Mouse (Mus musculus) intestine, postnatal 0 days (tissue): ENCODE data around the gene Paqr4. TPM values are rescaled to one million over a fixed set of nuclear protein-coding genes. Genes with fewer than 3 reads are reported as not detected.

Source experiments
- ATAC-seq: fragments of 200-750 bp; cut with Nextera tagmentation; 2 replicates; pipeline ENCODE4 v1.8.0; 2017; ENCODE audit warnings: mild to moderate bottlenecking, moderate TSS enrichment, moderate library complexity
- H3K27ac ChIP-seq: fragments of 300-500 bp; sonication (generic); 2 replicates; pipeline ENCODE4 v1.5.1; 2014; ENCODE audit warnings: mild to moderate bottlenecking, low read depth, low read length, moderate library complexity
- H3K27me3 ChIP-seq: fragments of 300-500 bp; sonication (generic); replicated peaks from 2 replicates; pipeline ENCODE4 v1.6.1; 2014; ENCODE audit warnings: low read length, mixed read lengths; ENCODE audit not compliant: control insufficient read depth, insufficient read depth
- H3K36me3 ChIP-seq: fragments of 300-500 bp; sonication (generic); 2 replicates; pipeline ENCODE4 v1.6.1; 2014; ENCODE audit warnings: mild to moderate bottlenecking, moderate library complexity; ENCODE audit not compliant: control insufficient read depth, insufficient read depth
- H3K4me1 ChIP-seq: fragments of 300-500 bp; sonication (generic); replicated peaks from 2 replicates; pipeline ENCODE4 v1.6.1; 2014; ENCODE audit warnings: antibody characterized with exemption, low read length, mixed read lengths; ENCODE audit not compliant: control insufficient read depth, insufficient read depth
- H3K4me2 ChIP-seq: fragments of 300-500 bp; sonication (generic); replicated peaks from 2 replicates; pipeline ENCODE4 v1.6.1; 2014; ENCODE audit warnings: low read depth, mild to moderate bottlenecking, moderate library complexity
- H3K4me3 ChIP-seq: fragments of 300-500 bp; sonication (generic); 2 replicates; pipeline ENCODE4 v1.5.1; 2014; ENCODE audit warnings: low read depth, low read length
- H3K9ac ChIP-seq: fragments of 300-500 bp; sonication (generic); 2 replicates; pipeline ENCODE4 v1.6.1; 2014; ENCODE audit warnings: mild to moderate bottlenecking, low read depth, low read length
- H3K9me3 ChIP-seq: fragments of 300-500 bp; sonication (generic); 2 replicates; pipeline ENCODE4 v1.6.1; 2016; ENCODE audit warnings: mixed run types; ENCODE audit not compliant: control insufficient read depth
- CTCF ChIP-seq: sonication (generic); IDR thresholded peaks from 2 replicates; pipeline ENCODE4 v1.5.1; 2016; ENCODE audit warnings: low read depth, mild to moderate bottlenecking, control low read depth, antibody characterized with exemption, moderate library complexity
- WGBS: fragments of 180-500 bp; shearing (Covaris S2); extraction: QIAGEN DNeasy Blood & Tissue Kit; methylation state at CpG from one replicate; pipeline ENCODE4 v1.1.7; 2014; 5-methylcytosine and 5-hydroxymethylcytosine counted together
- polyA plus RNA-seq: library from polyadenylated mRNA; unstranded; fragments of >200 nt; fragmentation: Nextera tagmentation; extraction: Ambion mirVana; gene quantifications from 2 replicates; pipeline ENCODE4 v1.2.1, GENCODE M21; 2015

Gene Paqr4
- polyA plus RNA-seq, 1 experiment from 2014 or later, result 15.9 TPM

DNA sequence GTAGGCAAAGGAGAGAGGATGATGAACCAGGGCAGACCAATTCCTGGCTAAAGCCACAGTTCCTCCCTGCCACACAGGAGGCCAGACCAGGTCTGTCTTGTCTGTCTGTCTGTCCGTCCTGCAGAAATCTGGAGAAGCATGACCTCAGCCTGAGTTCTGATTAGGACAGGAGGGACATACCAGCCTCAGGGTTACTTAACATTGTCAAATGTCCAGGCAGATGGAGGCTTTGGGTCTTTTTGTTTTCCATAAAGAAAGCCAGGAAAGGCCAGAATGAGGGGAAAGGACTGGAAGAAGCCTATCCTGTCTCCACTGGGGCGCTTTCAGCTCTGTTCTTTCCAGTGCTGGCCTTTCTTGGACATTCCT, 1.8 kb downstream of the Paqr4 start:
- peaks cover 25% of the 10 kb centered on the region for H3K27me3 ChIP-seq
- WGBS, result 80% methylated on average over 2 of the region's 2 CpGs
- no peaks in the 10 kb centered on the region for H3K9me3 ChIP-seq
- H3K4me2 ChIP-seq, result peak overlapping the region; percentile 96
- no peak overlapping the region for H3K27ac ChIP-seq
- H3K36me3 ChIP-seq, result peaks cover 25% of the 10 kb centered on the region
- H3K4me1 ChIP-seq, result peaks cover 4% of the 10 kb centered on the region; the same call in 1 of the 2 replicates
- no peak for TF ChIP-seq CTCF
- ATAC-seq, result no peak
- H3K4me3 ChIP-seq, result peak overlapping the region; percentile 59
- H3K9ac ChIP-seq, result no peak overlapping the region

DNA sequence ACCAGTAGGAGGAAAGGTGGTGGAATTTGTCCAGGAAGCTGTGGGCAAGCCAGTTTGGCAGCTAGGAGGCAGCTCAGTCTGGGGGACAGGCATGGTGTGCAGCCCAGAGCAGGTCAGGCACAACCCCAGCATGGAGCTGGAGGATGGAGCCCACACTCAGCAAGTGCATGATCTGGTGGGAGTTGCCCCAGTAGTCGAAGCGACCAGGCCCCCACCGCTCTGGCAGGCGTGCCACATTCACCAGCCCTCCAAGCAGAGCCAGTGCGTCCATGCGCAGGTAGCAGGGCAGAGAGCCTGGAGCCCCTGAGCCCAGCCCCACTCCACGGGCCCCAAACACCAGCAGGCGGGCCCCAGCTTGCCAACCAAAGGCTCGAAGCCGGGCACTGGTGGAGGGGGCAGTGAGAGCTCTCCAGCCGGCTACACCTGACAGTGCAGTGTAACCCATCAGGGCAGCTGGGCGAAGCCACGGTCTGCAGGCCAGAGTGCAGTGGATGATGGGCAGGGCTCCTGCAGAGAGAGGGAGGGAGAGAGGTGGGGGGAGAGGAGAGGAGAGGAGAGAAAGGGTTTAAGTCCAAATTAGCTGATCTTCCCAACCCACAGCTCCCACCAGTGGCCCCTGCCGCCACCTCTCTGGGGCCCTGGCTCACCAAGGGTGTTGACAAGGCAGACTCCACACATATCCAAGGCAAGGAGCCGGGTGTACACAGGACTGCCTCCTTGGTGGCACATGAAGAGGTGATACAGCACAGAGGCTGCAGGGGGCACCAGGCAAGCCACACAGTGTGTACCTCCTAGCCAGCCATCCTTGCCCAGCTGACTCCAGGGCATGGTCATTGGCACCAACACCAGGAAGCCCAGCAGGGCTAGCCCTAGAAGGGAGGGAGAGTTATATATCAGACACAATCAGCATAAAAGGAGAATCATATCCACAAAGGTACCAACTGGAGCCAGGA, 2.9 kb downstream of the Paqr4 start:
- H3K9me3 ChIP-seq, result no peaks in the 10 kb centered on the region
- ATAC-seq, result no peak
- H3K4me3 ChIP-seq, result no peak overlapping the region
- H3K36me3 ChIP-seq, result peaks cover 25% of the 10 kb centered on the region
- WGBS, result 78% methylated on average over 15 of the region's 15 CpGs
- H3K9ac ChIP-seq, result no peak overlapping the region
- no peak overlapping the region for H3K27ac ChIP-seq
- peaks cover 4% of the 10 kb centered on the region; the same call in 1 of the 2 replicates for H3K4me1 ChIP-seq
- no peak overlapping the region for H3K4me2 ChIP-seq
- TF ChIP-seq CTCF, result peak; percentile 58
- H3K27me3 ChIP-seq, result peaks cover 17% of the 10 kb centered on the region

DNA sequence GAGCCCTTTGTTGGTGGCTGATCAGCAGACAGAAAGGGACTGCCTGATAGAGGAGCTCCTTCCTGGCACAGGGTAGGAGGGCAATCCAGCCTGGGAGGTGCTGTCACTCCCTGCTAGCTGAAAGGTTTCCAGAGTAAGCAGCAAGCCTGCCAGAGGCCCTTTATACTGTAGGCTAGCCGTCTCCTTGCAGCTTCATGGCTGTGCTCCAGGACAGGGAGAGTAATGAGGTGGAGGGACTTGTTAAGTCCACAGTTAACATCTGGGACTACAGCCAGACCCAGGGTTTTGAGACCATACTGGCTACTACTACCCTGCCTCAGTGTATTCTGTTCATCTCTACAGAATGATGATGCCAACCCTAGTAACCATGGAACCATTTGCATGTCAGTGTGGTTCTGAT, 6.3 kb downstream of the Paqr4 start:
- ATAC-seq, result no peak
- H3K27ac ChIP-seq, result no peak overlapping the region
- TF ChIP-seq CTCF, result no peak
- 69% methylated on average over 1 of the region's 1 CpGs for WGBS
- no peak overlapping the region for H3K9ac ChIP-seq
- H3K27me3 ChIP-seq, result no peaks in the 10 kb centered on the region
- peaks cover 25% of the 10 kb centered on the region for H3K36me3 ChIP-seq
- H3K4me2 ChIP-seq, result no peak overlapping the region
- H3K4me3 ChIP-seq, result no peak overlapping the region
- H3K9me3 ChIP-seq, result no peaks in the 10 kb centered on the region
- no peaks in the 10 kb centered on the region; the same call in 1 of the 2 replicates for H3K4me1 ChIP-seq

DNA sequence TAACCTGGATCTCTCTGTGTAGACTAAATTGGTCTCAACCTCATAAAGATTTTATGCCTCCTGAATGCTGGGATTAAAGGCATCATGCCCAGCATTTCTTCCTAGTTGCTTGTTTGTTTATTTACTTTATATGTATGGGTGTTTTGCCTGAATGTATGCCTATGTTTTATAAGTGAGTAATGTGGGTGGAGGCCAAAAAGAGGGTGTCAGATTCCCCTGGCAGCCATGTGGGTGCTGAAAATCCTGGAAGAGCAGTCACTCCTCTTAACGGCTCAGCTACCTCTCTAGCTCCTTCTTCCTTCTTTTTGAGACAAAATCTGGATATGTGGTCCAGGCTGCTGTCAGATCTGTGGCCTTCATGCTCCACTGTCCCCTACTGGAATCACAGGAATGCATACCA, 10.2 kb downstream of the Paqr4 start:
- 44% methylated on average over 1 of the region's 1 CpGs for WGBS
- Histone ChIP-seq H3K27me3 (no peaks in the 10 kb centered on the region), H3K9me3 (no peaks in the 10 kb centered on the region), H3K4me2 (no peak overlapping the region), H3K27ac (no peak overlapping the region), H3K4me3 (no peak overlapping the region), H3K4me1 (no peaks in the 10 kb centered on the region), H3K36me3 (peaks cover 3% of the 10 kb centered on the region; the same call in 1 of the 2 replicates), H3K9ac (no peak overlapping the region)
- ATAC-seq, result no peak
- no peak for TF ChIP-seq CTCF

DNA sequence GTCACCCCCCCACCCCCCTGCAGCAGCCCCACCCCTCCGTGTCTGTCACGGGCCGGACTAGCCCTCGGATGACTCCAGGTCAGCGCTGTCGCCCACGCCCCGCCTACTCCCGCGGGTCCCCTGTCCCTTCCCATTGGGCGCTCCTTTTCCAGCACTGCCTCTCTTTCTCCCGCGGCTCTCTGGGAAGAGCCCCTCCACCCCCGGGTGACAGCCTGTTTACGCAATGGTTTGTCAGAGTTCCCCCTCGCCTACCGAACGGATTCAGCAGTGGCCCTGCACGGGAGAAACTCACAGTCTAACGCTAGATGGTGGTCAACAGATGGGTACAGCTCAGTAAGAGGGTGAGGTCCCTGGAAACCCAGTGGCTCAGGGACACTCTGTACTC, 13.9 kb downstream of the Paqr4 start:
- Histone ChIP-seq H3K4me1 (no peaks in the 10 kb centered on the region), H3K9ac (peak overlapping the region; percentile 73), H3K27me3 (no peaks in the 10 kb centered on the region), H3K4me3 (peak overlapping the region; percentile 89), H3K36me3 (no peaks in the 10 kb centered on the region), H3K27ac (peak overlapping the region; percentile 83), H3K9me3 (no peaks in the 10 kb centered on the region), H3K4me2 (peak overlapping the region; percentile 87)
- peak; percentile 75 for ATAC-seq
- peak; percentile 51 for TF ChIP-seq CTCF
- 1% methylated on average over 20 of the region's 20 CpGs for WGBS

DNA sequence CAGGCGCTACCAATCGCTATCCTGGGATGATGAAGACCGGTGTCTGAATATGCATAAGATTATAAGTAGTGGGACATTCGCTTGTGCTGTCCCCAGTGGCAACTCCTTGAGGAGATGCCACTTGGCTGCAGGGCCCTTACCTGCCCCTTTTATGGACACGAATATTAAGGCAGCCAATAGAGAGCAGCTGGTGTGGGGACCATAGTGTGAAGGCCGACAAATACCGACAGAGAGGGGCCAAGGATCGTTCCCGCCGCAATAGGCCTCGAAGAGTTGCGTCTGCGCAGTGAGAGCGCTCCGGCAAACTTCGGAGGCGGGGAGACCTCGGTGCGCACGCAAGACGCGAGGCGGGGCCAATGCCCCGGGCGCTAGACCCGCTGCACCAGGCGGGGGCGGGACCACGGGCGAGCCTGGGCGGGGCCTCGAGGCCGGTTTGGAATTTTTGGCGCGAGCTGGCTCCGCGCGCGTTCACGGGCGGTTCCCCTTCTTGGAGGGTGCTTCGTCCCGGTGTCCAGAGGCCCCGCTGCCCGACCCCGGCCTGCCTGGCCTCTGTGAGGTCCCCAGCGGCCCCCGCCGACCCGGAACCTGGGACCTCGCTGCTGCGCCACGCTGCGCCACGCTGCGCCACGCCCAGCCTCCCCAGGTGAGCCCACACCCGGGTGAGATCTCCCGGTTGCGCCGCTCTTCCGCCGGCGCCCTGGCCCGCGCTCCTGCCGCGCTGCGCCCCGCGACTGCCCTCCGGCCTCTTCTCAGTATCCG, 14.5 kb downstream of the Paqr4 start, which contains the start of gene Pkmyt1:
TSS of gene Pkmyt1 (plus strand) at position 338 of the 759 bp plus-strand sequence.
- Histone ChIP-seq H3K9me3 (no peaks in the 10 kb centered on the region), H3K36me3 (no peaks in the 10 kb centered on the region)
- under 1% methylated on average over 71 of the region's 73 CpGs for WGBS

More for the DNA sequence above, 14.5 kb downstream of the Paqr4 start, which contains the start of gene Pkmyt1:
- peak; percentile 95 for ATAC-seq
- H3K27ac ChIP-seq, result peak within 1 kb of the TSS; percentile 83
- peak within 1 kb of the TSS; percentile 89 for H3K4me3 ChIP-seq
- peak within 1 kb of the TSS; percentile 73 for H3K9ac ChIP-seq
- no peak; the same call in 1 of the 2 replicates for TF ChIP-seq CTCF
- H3K4me1 ChIP-seq, result no peaks in the 10 kb centered on the region
- H3K27me3 ChIP-seq, result no peaks in the 10 kb centered on the region
- peak within 1 kb of the TSS; percentile 87 for H3K4me2 ChIP-seq
